Mouse (Mus musculus) myocyte (in vitro differentiated cells): ENCODE measurements around the gene Pank3.

Experiments
- CEBPB ChIP-seq: IDR thresholded peaks from 2 replicates; pipeline ENCODE4 v1.6.1; 2011; ENCODE audit warnings: mild to moderate bottlenecking, moderate library complexity; ENCODE audit not compliant: poor library complexity, insufficient read depth, severe bottlenecking
- E2F4 ChIP-seq: IDR thresholded peaks from one replicate; pipeline ENCODE4 v1.6.1; 2011; ENCODE audit warnings: mild to moderate bottlenecking, control low read depth, moderate library complexity; ENCODE audit not compliant: insufficient read depth
- MAX ChIP-seq: IDR thresholded peaks from one replicate; pipeline ENCODE4 v1.6.1; 2011; ENCODE audit warnings: low read depth, mild to moderate bottlenecking, control low read depth
- MYOD1 ChIP-seq, 3 experiments: IDR thresholded peaks; one replicate each; pipeline ENCODE4 v1.6.1; 2011; ENCODE audit warnings: control low read depth in 2 of 3, low read depth in 2 of 3, mild to moderate bottlenecking in 2 of 3, moderate library complexity in 1 of 3; ENCODE audit not compliant: insufficient read length in 2 of 3, control insufficient read depth in 1 of 3
- MYOG ChIP-seq, 3 experiments: IDR thresholded peaks; one replicate each; pipeline ENCODE4 v1.6.1; 2011; ENCODE audit warnings: control low read depth in 2 of 3, low read depth in 2 of 3, mild to moderate bottlenecking in 2 of 3; ENCODE audit not compliant: insufficient read length in 2 of 3, control insufficient read depth in 1 of 3, insufficient read depth in 1 of 3
- POLR2A ChIP-seq: IDR thresholded peaks from one replicate; pipeline ENCODE4 v1.6.1; 2011; ENCODE audit warnings: low read depth, mild to moderate bottlenecking, control low read depth, moderate library complexity; ENCODE audit not compliant: insufficient read length
- POLR2AphosphoS2 ChIP-seq: IDR thresholded peaks from one replicate; pipeline ENCODE4 v1.6.1; 2011; ENCODE audit warnings: low read depth, control low read depth; ENCODE audit not compliant: insufficient read length
- REST ChIP-seq: IDR thresholded peaks from one replicate; pipeline ENCODE4 v1.6.1; 2011; ENCODE audit warnings: mild to moderate bottlenecking, control low read depth, moderate library complexity; ENCODE audit not compliant: insufficient read depth, insufficient read length
- SRF ChIP-seq: IDR thresholded peaks from one replicate; pipeline ENCODE4 v1.6.1; 2011; ENCODE audit warnings: low read depth; ENCODE audit not compliant: control insufficient read depth, insufficient read length
- USF1 ChIP-seq: IDR thresholded peaks from one replicate; pipeline ENCODE4 v1.6.1; 2011; ENCODE audit warnings: low read depth, mild to moderate bottlenecking, control low read depth, moderate library complexity

- no peak for TF ChIP-seq MYOD1 (IDR thresholded peaks at IDR 0.05; ENCODE audit: control insufficient read depth in 1 of 3, insufficient read length in 2 of 3, low read depth in 2 of 3)
- TF ChIP-seq MAX, result no peak
- TF ChIP-seq POLR2A, result no peak
- no peak for TF ChIP-seq E2F4
- TF ChIP-seq MYOG (IDR thresholded peaks at IDR 0.05; ENCODE audit: control insufficient read depth in 1 of 3, insufficient read depth in 1 of 3, insufficient read length in 2 of 3, low read depth in 2 of 3), result no peak
- TF ChIP-seq POLR2AphosphoS2, result no peak
- TF ChIP-seq REST, result no peak
- TF ChIP-seq USF1, result no peak
- no peak for TF ChIP-seq SRF
- TF ChIP-seq CEBPB, result no peak
Observed at GRCm38 (mm10) chr11:35736817-35737216, 32.5 kb upstream of the Pank3 start.
